Mouse (Mus musculus) heart, adult 2 months (tissue): ENCODE data around the gene Dcps. TPM values are rescaled to one million over a fixed set of nuclear protein-coding genes. Genes with fewer than 3 reads are reported as not detected.

Source experiments
- DNase-seq, 2 experiments: peaks; one replicate each; pipeline ENCODE4 v3.0.0; 2021
- H3K27ac ChIP-seq: fragments of 200-600 bp; 2 replicates; pipeline ENCODE4 v1.8.1; 2022
- H3K27me3 ChIP-seq: fragments of 200-500 bp; 2 replicates; pipeline ENCODE4 v1.6.1; 2012; ENCODE audit warnings: mild to moderate bottlenecking, low read length, inconsistent platforms, mixed read lengths; ENCODE audit not compliant: control insufficient read depth, insufficient read depth
- H3K36me3 ChIP-seq: fragments of 200-500 bp; 2 replicates; pipeline ENCODE4 v1.6.1; 2012; ENCODE audit warnings: low read length, inconsistent platforms; ENCODE audit not compliant: control insufficient read depth, insufficient read depth
- H3K4me1 ChIP-seq: fragments of 200-500 bp; 2 replicates; pipeline ENCODE4 v1.6.1; 2011; ENCODE audit warnings: low read length; ENCODE audit not compliant: control insufficient read depth, insufficient read depth
- H3K4me3 ChIP-seq: fragments of 200-600 bp; 2 replicates; pipeline ENCODE4 v1.8.1; 2022
- H3K79me2 ChIP-seq: fragments of 200-500 bp; replicated peaks from 2 replicates; pipeline ENCODE4 v1.6.1; 2012; ENCODE audit warnings: mild to moderate bottlenecking, inconsistent platforms, low read length, moderate library complexity, mixed read lengths; ENCODE audit not compliant: control insufficient read depth, insufficient read depth
- H3K9ac ChIP-seq: fragments of 200-500 bp; 2 replicates; pipeline ENCODE4 v1.6.1; 2012; ENCODE audit warnings: low read depth, mild to moderate bottlenecking, control low read depth, inconsistent platforms, low read length, mixed read lengths
- CTCF ChIP-seq: fragments of 200-600 bp; IDR thresholded peaks from 2 replicates; pipeline ENCODE4 v1.8.1; 2022; ENCODE audit warnings: antibody characterized with exemption, mild to moderate bottlenecking, moderate library complexity
- EP300 ChIP-seq: fragments of 200-500 bp; IDR thresholded peaks from 2 replicates; pipeline ENCODE4 v1.6.1; 2011; ENCODE audit warnings: low read depth, low read length, control low read depth; ENCODE audit not compliant: insufficient read depth
- POLR2A ChIP-seq: fragments of 200-500 bp; IDR thresholded peaks from 2 replicates; pipeline ENCODE4 v1.6.1; 2011; ENCODE audit warnings: mild to moderate bottlenecking, low read depth, low read length, control low read depth; ENCODE audit not compliant: insufficient read depth
- WGBS: fragments of 180-500 bp; shearing (Covaris S2); methylation state at CpG from one replicate; pipeline ENCODE4 v1.1.7; 2018; 5-methylcytosine and 5-hydroxymethylcytosine counted together
- intact Hi-C: fragments of 180-260 bp; cut with DNase I; formaldehyde crosslinking; loops from one replicate; pipeline ENCODE4 v1.15.1; 2025
- polyA plus RNA-seq: library from polyadenylated mRNA; depleted of rRNA; stranded (reverse); fragments of >200 nt; gene quantifications from 2 replicates; pipeline ENCODE4 v1.2.3, GENCODE M21; 2012
- total RNA-seq, 2 experiments: library from RNA; stranded (reverse); gene quantifications; 2 replicates each; pipeline ENCODE4 v1.2.3; 2021

The Dcps gene
- total and polyA plus RNA-seq, 3 experiments = 14.4 to 21.3 (median 15.1) TPM

DNA sequence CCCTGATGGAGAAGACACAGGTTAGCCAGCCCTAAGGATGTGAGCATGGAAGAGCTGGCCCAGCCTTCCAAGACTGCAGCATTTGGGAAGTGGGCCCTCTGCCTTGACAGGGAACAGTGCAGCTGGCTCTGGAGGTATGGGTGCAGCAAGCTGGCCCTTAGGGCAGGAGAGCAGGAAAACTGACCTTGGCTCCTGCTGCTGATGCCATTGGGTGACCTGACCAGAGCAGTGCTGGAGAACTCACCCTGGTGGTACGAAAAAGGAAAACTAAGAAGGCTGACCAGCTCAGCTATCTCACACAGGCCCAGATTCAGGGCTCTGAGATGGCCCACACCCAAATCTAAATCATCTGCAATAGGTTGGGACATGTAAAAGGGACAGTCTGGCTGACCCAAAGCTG, 30.0 kb downstream of the Dcps start:
- intact Hi-C loops = no loop called here
- no peaks in the 10 kb centered on the region for H3K4me1 ChIP-seq
- no peaks in the 10 kb centered on the region for H3K36me3 ChIP-seq
- no peak overlapping the region for H3K27ac ChIP-seq
- TF ChIP-seq CTCF = no peak
- TF ChIP-seq POLR2A = no peak
- TF ChIP-seq EP300 = no peak
- no peak overlapping the region for H3K9ac ChIP-seq
- no peak overlapping the region for H3K4me3 ChIP-seq
- H3K27me3 ChIP-seq = no peaks in the 10 kb centered on the region
- DNase-seq = no peak
- WGBS = 85% methylated on average over 1 of the region's 1 CpGs
- no peaks in the 10 kb centered on the region for H3K79me2 ChIP-seq

DNA sequence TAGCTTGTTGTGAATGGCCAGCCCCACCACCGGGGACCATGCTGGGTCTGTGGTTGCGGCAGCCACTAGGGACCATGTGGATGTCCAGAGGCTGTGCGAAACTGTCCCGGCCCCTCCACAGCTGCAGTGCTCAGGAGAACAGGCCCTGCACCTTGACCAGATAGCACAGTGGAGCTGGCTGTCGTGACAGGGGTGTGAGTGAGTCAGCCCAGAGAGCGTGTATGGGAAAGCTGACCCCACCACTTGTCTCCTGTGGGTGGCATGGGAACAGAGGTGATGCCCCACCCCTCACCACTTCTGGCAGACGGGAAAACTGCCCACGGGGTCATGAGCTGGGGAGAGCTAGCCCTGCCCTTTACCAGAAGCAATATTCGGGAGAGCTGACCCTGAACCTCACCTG, 30.7 kb downstream of the Dcps start:
- no peak for DNase-seq
- H3K36me3 ChIP-seq = no peaks in the 10 kb centered on the region
- intact Hi-C loops = no loop called here
- H3K4me1 ChIP-seq = no peaks in the 10 kb centered on the region
- H3K27me3 ChIP-seq = no peaks in the 10 kb centered on the region
- H3K79me2 ChIP-seq = no peaks in the 10 kb centered on the region
- TF ChIP-seq POLR2A = no peak
- no peak for TF ChIP-seq CTCF
- no peak for TF ChIP-seq EP300
- no peak overlapping the region for H3K4me3 ChIP-seq
- H3K9ac ChIP-seq = no peak overlapping the region
- 89% methylated on average over 9 of the region's 9 CpGs for WGBS
- H3K27ac ChIP-seq = no peak overlapping the region

DNA sequence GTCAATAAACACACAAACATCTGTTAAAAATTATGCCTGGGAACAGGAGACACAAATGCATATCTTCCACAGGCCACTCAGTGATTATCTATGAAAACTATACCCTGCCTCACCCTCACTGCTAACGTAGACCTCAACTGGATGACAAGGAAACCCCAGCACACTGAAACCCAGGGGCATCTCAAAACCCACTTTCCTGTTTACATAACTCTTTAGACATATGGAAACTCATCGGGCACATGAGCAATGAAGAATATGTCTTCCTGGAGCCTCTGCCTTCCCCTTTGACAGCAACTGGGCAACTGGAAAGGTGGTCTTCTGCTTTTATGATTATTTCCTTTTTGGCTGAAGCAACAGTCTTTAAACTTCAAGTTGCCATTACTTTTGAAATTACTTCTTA, 33.6 kb downstream of the Dcps start:
- intact Hi-C loops = no loop called here
- Histone ChIP-seq H3K27me3 (no peaks in the 10 kb centered on the region), H3K4me3 (no peak overlapping the region), H3K9ac (no peak overlapping the region), H3K79me2 (no peaks in the 10 kb centered on the region), H3K4me1 (no peaks in the 10 kb centered on the region), H3K27ac (no peak overlapping the region), H3K36me3 (no peaks in the 10 kb centered on the region)
- 82% methylated on average over 2 of the region's 2 CpGs for WGBS
- TF ChIP-seq EP300 = no peak
- no peak for TF ChIP-seq CTCF
- TF ChIP-seq POLR2A = no peak
- DNase-seq = no peak

DNA sequence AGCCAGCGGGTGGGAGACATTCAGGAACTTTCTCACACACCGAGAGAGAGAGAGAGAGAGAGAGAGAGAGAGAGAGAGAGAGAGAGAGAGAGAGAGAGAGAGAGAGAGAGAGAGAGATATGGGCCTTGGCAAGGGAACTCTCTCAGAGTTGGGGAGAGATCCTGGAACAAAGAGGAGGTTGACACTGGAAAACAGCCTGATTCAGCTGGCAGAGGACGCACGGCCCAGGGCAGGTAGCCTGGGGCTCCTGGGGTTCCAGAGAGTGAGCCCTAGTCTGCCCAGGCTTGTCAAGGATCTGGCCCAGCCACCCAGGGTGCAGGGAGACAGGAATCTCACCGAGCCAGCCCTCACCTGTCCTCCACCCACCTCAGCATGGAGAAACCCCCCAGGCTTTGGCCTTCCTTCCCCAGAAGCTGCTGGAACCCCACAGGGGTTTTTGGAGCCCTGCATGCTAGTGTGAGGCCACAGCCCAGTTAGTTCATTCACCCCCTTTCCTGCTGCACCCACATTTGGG, 36.6 kb downstream of the Dcps start:
- no peak overlapping the region for H3K4me3 ChIP-seq
- H3K79me2 ChIP-seq = no peaks in the 10 kb centered on the region
- no peak overlapping the region for H3K9ac ChIP-seq
- intact Hi-C loops = no loop called here
- no peaks in the 10 kb centered on the region for H3K36me3 ChIP-seq
- DNase-seq = no peak
- no peak overlapping the region for H3K27ac ChIP-seq
- H3K4me1 ChIP-seq = no peaks in the 10 kb centered on the region
- no peak for TF ChIP-seq CTCF
- no peak for TF ChIP-seq EP300
- TF ChIP-seq POLR2A = no peak
- H3K27me3 ChIP-seq = no peaks in the 10 kb centered on the region
- WGBS = 76% methylated on average over 5 of the region's 5 CpGs

DNA sequence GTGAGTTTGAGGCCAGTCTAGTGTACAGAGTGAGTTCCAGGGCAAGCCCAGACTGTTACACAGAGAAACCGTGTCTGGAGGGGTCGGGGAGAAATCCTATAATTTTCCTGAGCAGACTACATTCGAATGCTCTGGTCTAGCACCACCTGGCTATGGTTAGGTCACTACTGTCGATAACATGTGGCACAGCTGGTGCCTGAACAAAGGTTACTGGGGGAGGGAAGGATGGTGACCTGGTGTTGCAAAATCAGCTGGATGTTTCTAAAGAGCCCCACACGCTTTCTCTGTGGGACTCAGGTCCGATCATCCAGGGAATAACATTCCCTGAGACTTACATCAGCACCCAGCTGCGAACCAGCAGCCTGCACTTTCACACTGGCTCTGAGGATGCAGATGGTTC, 37.8 kb downstream of the Dcps start:
- no peak overlapping the region for H3K9ac ChIP-seq
- no peaks in the 10 kb centered on the region for H3K79me2 ChIP-seq
- H3K36me3 ChIP-seq = no peaks in the 10 kb centered on the region
- WGBS = 85% methylated on average over 7 of the region's 7 CpGs
- DNase-seq = no peak
- no peak overlapping the region for H3K27ac ChIP-seq
- H3K4me1 ChIP-seq = no peaks in the 10 kb centered on the region
- no peaks in the 10 kb centered on the region for H3K27me3 ChIP-seq
- H3K4me3 ChIP-seq = no peak overlapping the region
- intact Hi-C loops = no loop called here
- TF ChIP-seq EP300 = no peak
- TF ChIP-seq CTCF = no peak
- TF ChIP-seq POLR2A = no peak

DNA sequence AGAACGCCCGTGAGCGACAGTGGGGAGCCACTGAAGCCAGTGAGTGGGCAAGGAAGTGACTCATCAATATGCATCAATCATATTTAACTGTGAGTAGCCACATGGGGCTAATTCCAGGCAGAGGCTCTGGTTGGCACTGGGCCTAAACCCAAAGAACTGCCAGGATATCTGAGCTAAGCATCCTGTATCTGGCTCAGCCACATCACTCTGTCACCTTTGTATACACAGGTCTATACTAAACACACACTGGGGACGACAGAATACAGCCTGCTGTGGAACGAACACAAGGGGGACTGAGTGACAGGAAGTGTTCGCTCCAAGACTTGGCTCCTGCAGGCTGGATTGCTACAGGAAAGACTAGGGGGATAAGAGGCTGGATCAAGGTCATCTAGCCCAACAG, 40.3 kb downstream of the Dcps start:
- Histone ChIP-seq H3K27ac (no peak overlapping the region), H3K27me3 (no peaks in the 10 kb centered on the region), H3K4me3 (no peak overlapping the region), H3K36me3 (no peaks in the 10 kb centered on the region), H3K9ac (no peak overlapping the region), H3K4me1 (peaks cover 6% of the 10 kb centered on the region), H3K79me2 (no peaks in the 10 kb centered on the region)
- no peak for DNase-seq
- 34% methylated on average over 6 of the region's 6 CpGs for WGBS
- TF ChIP-seq POLR2A (no peak), CTCF (peak; percentile 24; the same call in 1 of the 2 replicates)
- intact Hi-C loops = loop anchor here (2.0 kb wide), 1 partner anchor 31 kb away; no protein-coding TSS in a partner anchor
